Mouse (Mus musculus) megakaryocyte, embryonic 14.5 days (primary cell): ENCODE data around the gene Mta2.

Experiments
- FLI1 ChIP-seq: IDR thresholded peaks from 2 replicates; pipeline ENCODE4 v1.6.1; 2012; ENCODE audit warnings: low read length, inconsistent platforms, mixed read lengths
- GATA1 ChIP-seq: IDR thresholded peaks from 3 replicates; pipeline ENCODE4 v1.6.1; 2012; ENCODE audit warnings: mixed read lengths, low read length, inconsistent platforms, borderline replicate concordance

- TF ChIP-seq GATA1 (no peak), FLI1 (no peak)
Measured at GRCm38 (mm10) chr19:8991871-8992735, 50.4 kb downstream of the Mta2 start.
